Mouse (Mus musculus): ENCODE measurements around the gene Nav2. TPM values are rescaled to one million over a fixed set of nuclear protein-coding genes. Genes with fewer than 3 reads are reported as not detected.

The Nav2 gene
- polyA plus RNA-seq, 1 experiment from 2014 or later, result 25.6 TPM

DNA sequence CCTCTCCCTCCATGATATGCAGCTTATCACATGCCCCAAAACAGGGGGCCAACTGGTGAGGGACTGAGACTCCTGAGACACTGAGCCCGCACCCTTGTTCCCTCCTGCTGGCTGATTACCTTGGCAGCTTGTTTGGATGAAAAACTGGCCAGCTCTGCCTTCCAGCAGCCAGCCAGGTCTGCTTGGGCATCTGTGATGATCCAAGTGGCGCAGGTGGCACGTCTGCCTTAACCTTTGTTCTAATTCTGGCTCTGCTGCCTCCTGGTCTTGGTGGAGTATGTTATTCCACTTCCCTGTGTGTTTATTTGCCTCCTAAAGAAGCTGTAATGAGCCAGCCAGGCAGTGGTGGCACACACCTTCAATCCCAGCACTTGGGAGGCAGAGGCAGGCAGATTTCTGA, 296.3 kb downstream of the Nav2 start:
- H3K4me3 ChIP-seq, result no peak overlapping the region
- no peaks in the 10 kb centered on the region for H3K36me3 ChIP-seq
- 86% methylated on average over 3 of the region's 3 CpGs for WGBS
- H3K27ac ChIP-seq, result no peak overlapping the region
- no peak for DNase-seq (ENCODE audit: low spot score)
- H3K9me3 ChIP-seq, result no peaks in the 10 kb centered on the region
- H3K4me1 ChIP-seq (replicated peaks), result peaks cover 23% of the 10 kb centered on the region
- no peaks in the 10 kb centered on the region for H3K27me3 ChIP-seq (ENCODE audit: insufficient read depth, poor library complexity, severe bottlenecking)

GRCm38 (mm10) chr7:49205551-49205950, 297.0 kb downstream of the Nav2 start:
- 85% methylated on average over 1 of the region's 1 CpGs for WGBS
- no peaks in the 10 kb centered on the region for H3K36me3 ChIP-seq
- H3K9me3 ChIP-seq, result no peaks in the 10 kb centered on the region
- no peak overlapping the region for H3K4me3 ChIP-seq
- H3K4me1 ChIP-seq (replicated peaks), result peaks cover 25% of the 10 kb centered on the region
- no peak for DNase-seq (ENCODE audit: low spot score)
- no peak overlapping the region for H3K27ac ChIP-seq
- no peaks in the 10 kb centered on the region for H3K27me3 ChIP-seq (ENCODE audit: insufficient read depth, poor library complexity, severe bottlenecking)

- no peak overlapping the region for H3K4me3 ChIP-seq
- H3K4me1 ChIP-seq (replicated peaks), result peaks cover 21% of the 10 kb centered on the region
- WGBS, result 85% methylated on average over 5 of the region's 5 CpGs
- H3K36me3 ChIP-seq, result no peaks in the 10 kb centered on the region
- no peaks in the 10 kb centered on the region for H3K9me3 ChIP-seq
- H3K27me3 ChIP-seq (ENCODE audit: insufficient read depth, poor library complexity, severe bottlenecking), result no peaks in the 10 kb centered on the region
- no peak for DNase-seq (ENCODE audit: low spot score)
- H3K27ac ChIP-seq, result no peak overlapping the region
Observed at GRCm38 (mm10) chr7:49206775-49207676, 298.5 kb downstream of the Nav2 start.

DNA sequence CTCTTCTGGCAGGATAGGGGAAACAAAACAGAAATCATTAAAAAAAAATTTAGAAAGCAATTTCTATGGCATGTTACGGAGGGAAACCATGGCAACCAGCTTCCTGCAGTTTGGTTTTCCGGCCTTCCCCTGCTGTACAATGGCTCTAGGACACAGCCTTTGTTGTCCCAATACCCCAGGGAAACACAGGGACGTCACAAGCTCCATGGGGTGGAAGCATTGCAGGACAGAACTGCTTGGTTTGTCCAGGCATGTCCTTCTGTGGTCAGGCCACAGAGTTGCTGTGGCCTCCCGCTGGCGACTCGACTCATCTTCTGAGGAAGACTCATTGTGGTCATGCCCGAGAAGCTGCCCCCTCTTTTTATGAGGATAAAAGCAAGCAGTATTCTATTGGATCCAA, 301.0 kb downstream of the Nav2 start:
- H3K4me3 ChIP-seq, result no peak overlapping the region
- H3K27ac ChIP-seq, result 0 out of 2 replicates have a peak overlapping the region, but pooled peaks have one; percentile 45
- H3K27me3 ChIP-seq (ENCODE audit: insufficient read depth, poor library complexity, severe bottlenecking), result no peaks in the 10 kb centered on the region
- peak; percentile 37 for DNase-seq (ENCODE audit: low spot score)
- peaks cover 21% of the 10 kb centered on the region for H3K4me1 ChIP-seq (replicated peaks)
- no peaks in the 10 kb centered on the region for H3K9me3 ChIP-seq
- 34% methylated on average over 7 of the region's 7 CpGs for WGBS
- no peaks in the 10 kb centered on the region for H3K36me3 ChIP-seq

DNA sequence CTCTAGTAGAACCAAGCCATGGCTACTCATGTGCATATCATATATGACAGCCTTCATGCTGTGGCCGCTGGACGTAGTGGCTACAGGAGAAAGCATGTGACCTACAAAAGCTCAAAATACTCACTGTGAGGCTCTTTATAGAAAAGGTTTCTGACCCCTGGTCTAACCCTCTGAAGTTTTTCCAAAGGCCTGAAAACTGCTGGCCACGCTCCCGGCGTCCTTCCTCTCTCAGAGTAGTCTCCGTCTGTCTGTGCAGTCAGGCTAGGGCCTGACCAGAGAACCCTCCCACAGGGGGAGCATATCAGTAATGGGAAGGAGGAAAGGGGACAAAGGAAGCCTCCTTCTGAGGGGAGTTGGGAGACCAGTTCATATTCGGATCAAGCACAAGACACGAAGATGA, 302.2 kb downstream of the Nav2 start:
- no peaks in the 10 kb centered on the region for H3K36me3 ChIP-seq
- H3K4me3 ChIP-seq, result no peak overlapping the region
- no peaks in the 10 kb centered on the region for H3K27me3 ChIP-seq (ENCODE audit: insufficient read depth, poor library complexity, severe bottlenecking)
- H3K27ac ChIP-seq, result no peak overlapping the region
- H3K4me1 ChIP-seq (replicated peaks), result peaks cover 21% of the 10 kb centered on the region
- no peaks in the 10 kb centered on the region for H3K9me3 ChIP-seq
- 89% methylated on average over 8 of the region's 8 CpGs for WGBS
- DNase-seq (ENCODE audit: low spot score), result no peak

GRCm38 (mm10) chr7:49213011-49213410, 304.5 kb downstream of the Nav2 start:
- WGBS, result 78% methylated on average over 4 of the region's 4 CpGs
- Histone ChIP-seq H3K27me3 (ENCODE audit: insufficient read depth, poor library complexity, severe bottlenecking) (no peaks in the 10 kb centered on the region), H3K36me3 (no peaks in the 10 kb centered on the region), H3K27ac (no peak overlapping the region), H3K9me3 (no peaks in the 10 kb centered on the region), H3K4me1 (replicated peaks) (peaks cover 29% of the 10 kb centered on the region), H3K4me3 (no peak overlapping the region)
- DNase-seq (ENCODE audit: low spot score), result no peak

GRCm38 (mm10) chr7:49217786-49218185, 309.3 kb downstream of the Nav2 start:
- H3K4me3 ChIP-seq, result no peak overlapping the region

GRCm38 (mm10) chr7:49225741-49226140, 317.2 kb downstream of the Nav2 start:
- no peak overlapping the region for H3K27ac ChIP-seq
- H3K4me1 ChIP-seq (replicated peaks), result no peaks in the 10 kb centered on the region
- DNase-seq (ENCODE audit: low spot score), result no peak
- peaks cover 8% of the 10 kb centered on the region; the same call in 1 of the 2 replicates for H3K9me3 ChIP-seq
- no peak overlapping the region for H3K4me3 ChIP-seq
- no peaks in the 10 kb centered on the region for H3K27me3 ChIP-seq (ENCODE audit: insufficient read depth, poor library complexity, severe bottlenecking)
- 79% methylated on average over 5 of the region's 5 CpGs for WGBS
- H3K36me3 ChIP-seq, result 0 out of 2 replicates have a peak, but pooled peaks cover 2% of the 10 kb centered on the region

More at GRCm38 (mm10) chr7:49217786-49218185, 309.3 kb downstream of the Nav2 start:
- Histone ChIP-seq H3K27ac (no peak overlapping the region), H3K36me3 (0 out of 2 replicates have a peak, but pooled peaks cover 2% of the 10 kb centered on the region), H3K4me1 (replicated peaks) (0 out of 2 replicates have a peak, but pooled peaks cover 9% of the 10 kb centered on the region), H3K27me3 (ENCODE audit: insufficient read depth, poor library complexity, severe bottlenecking) (no peaks in the 10 kb centered on the region), H3K9me3 (peaks cover 8% of the 10 kb centered on the region; the same call in 1 of the 2 replicates)
- 66% methylated on average over 6 of the region's 6 CpGs for WGBS
- peak; percentile 15 for DNase-seq (ENCODE audit: low spot score)

- no peaks in the 10 kb centered on the region for H3K27me3 ChIP-seq (ENCODE audit: insufficient read depth, poor library complexity, severe bottlenecking)
Observed at GRCm38 (mm10) chr7:49232969-49233368, 324.5 kb downstream of the Nav2 start.

DNA sequence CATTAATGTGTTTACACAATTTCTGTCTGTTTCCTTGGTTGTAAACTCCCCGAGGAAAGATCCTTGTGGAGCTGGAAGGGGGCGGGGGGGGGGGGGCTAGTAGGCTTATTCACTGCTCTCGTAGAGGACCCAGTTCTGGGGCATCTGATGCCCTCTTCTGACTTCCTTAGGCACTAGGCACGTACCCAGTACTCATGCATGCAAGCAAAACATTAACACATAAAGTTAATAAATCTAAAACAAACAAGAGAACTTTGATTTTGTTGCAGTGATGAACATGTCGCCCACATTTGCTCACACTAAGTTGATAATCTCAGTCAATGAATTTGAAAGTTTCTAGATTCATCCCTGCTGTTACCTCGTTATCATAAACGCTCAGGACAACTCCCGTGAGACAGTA, 325.8 kb downstream of the Nav2 start:
- H3K9me3 ChIP-seq, result no peaks in the 10 kb centered on the region
- 90% methylated on average over 8 of the region's 8 CpGs for WGBS

More at GRCm38 (mm10) chr7:49232969-49233368, 324.5 kb downstream of the Nav2 start:
- DNase-seq (ENCODE audit: low spot score), result no peak
- peaks cover 5% of the 10 kb centered on the region; the same call in 1 of the 2 replicates for H3K4me1 ChIP-seq (replicated peaks)
- no peak overlapping the region for H3K27ac ChIP-seq
- H3K4me3 ChIP-seq, result no peak overlapping the region
- H3K9me3 ChIP-seq, result no peaks in the 10 kb centered on the region
- 91% methylated on average over 2 of the region's 2 CpGs for WGBS
- H3K36me3 ChIP-seq, result no peaks in the 10 kb centered on the region

GRCm38 (mm10) chr7:49235271-49235681, 326.8 kb downstream of the Nav2 start:
- 82% methylated on average over 9 of the region's 9 CpGs for WGBS
- no peak for DNase-seq (ENCODE audit: low spot score)

More for the DNA sequence above, 325.8 kb downstream of the Nav2 start:
- no peaks in the 10 kb centered on the region for H3K36me3 ChIP-seq
- H3K27ac ChIP-seq, result no peak overlapping the region
- no peak for DNase-seq (ENCODE audit: low spot score)
- no peaks in the 10 kb centered on the region for H3K27me3 ChIP-seq (ENCODE audit: insufficient read depth, poor library complexity, severe bottlenecking)
- no peak overlapping the region for H3K4me3 ChIP-seq
- peaks cover 5% of the 10 kb centered on the region; the same call in 1 of the 2 replicates for H3K4me1 ChIP-seq (replicated peaks)

GRCm38 (mm10) chr7:49235821-49236220, 327.3 kb downstream of the Nav2 start:
- Histone ChIP-seq H3K4me1 (replicated peaks) (peaks cover 6% of the 10 kb centered on the region; the same call in 1 of the 2 replicates), H3K4me3 (no peak overlapping the region), H3K9me3 (no peaks in the 10 kb centered on the region), H3K36me3 (no peaks in the 10 kb centered on the region), H3K27me3 (ENCODE audit: insufficient read depth, poor library complexity, severe bottlenecking) (no peaks in the 10 kb centered on the region), H3K27ac (no peak overlapping the region)
- no peak for DNase-seq (ENCODE audit: low spot score)
- 82% methylated on average over 3 of the region's 3 CpGs for WGBS

More at GRCm38 (mm10) chr7:49235271-49235681, 326.8 kb downstream of the Nav2 start:
- Histone ChIP-seq H3K36me3 (no peaks in the 10 kb centered on the region), H3K4me3 (no peak overlapping the region), H3K27ac (no peak overlapping the region), H3K9me3 (no peaks in the 10 kb centered on the region), H3K27me3 (ENCODE audit: insufficient read depth, poor library complexity, severe bottlenecking) (no peaks in the 10 kb centered on the region), H3K4me1 (replicated peaks) (peaks cover 5% of the 10 kb centered on the region; the same call in 1 of the 2 replicates)

GRCm38 (mm10) chr7:49240461-49240860, 331.9 kb downstream of the Nav2 start:
- DNase-seq (ENCODE audit: low spot score), result no peak

More at GRCm38 (mm10) chr7:49240461-49240860, 331.9 kb downstream of the Nav2 start:
- WGBS, result 81% methylated on average over 7 of the region's 7 CpGs
- peaks cover 17% of the 10 kb centered on the region for H3K27me3 ChIP-seq (ENCODE audit: insufficient read depth, poor library complexity, severe bottlenecking)
- peaks cover 19% of the 10 kb centered on the region for H3K4me1 ChIP-seq (replicated peaks)
- no peak overlapping the region for H3K27ac ChIP-seq
- H3K4me3 ChIP-seq, result no peak overlapping the region
- H3K9me3 ChIP-seq, result no peaks in the 10 kb centered on the region
- no peaks in the 10 kb centered on the region for H3K36me3 ChIP-seq

Measured in hindbrain, embryonic 10.5 days (tissue).